Mouse (Mus musculus) liver, postnatal 0 days (tissue): ENCODE results near the gene Mydgf. TPM values are rescaled to one million over a fixed set of nuclear protein-coding genes. Genes with fewer than 3 reads are reported as not detected.

Experiments
- ATAC-seq: fragments of 200-750 bp; cut with Nextera tagmentation; 2 replicates; pipeline ENCODE4 v1.8.0; 2017; ENCODE audit warnings: mild to moderate bottlenecking, moderate library complexity
- DNase-seq: peaks from one replicate; pipeline ENCODE4 v3.0.0-alpha.2; 2016
- H3K27ac ChIP-seq: fragments of 300-500 bp; sonication (generic); 2 replicates; pipeline ENCODE4 v1.5.1; 2014; ENCODE audit warnings: antibody characterized with exemption, moderate library complexity, mild to moderate bottlenecking, low read depth
- H3K27me3 ChIP-seq: fragments of 300-500 bp; sonication (generic); 2 replicates; pipeline ENCODE4 v1.6.1; 2014; ENCODE audit warnings: low read length, control low read depth, mixed read lengths; ENCODE audit not compliant: insufficient read depth
- H3K36me3 ChIP-seq: fragments of 300-500 bp; sonication (generic); replicated peaks from 2 replicates; pipeline ENCODE4 v1.6.1; 2014; ENCODE audit warnings: mild to moderate bottlenecking, control low read depth, low read length, moderate library complexity, mixed read lengths; ENCODE audit not compliant: insufficient read depth
- H3K4me1 ChIP-seq: fragments of 300-500 bp; sonication (generic); 2 replicates; pipeline ENCODE4 v1.6.1; 2014; ENCODE audit warnings: antibody characterized with exemption, mild to moderate bottlenecking, control low read depth; ENCODE audit not compliant: insufficient read depth
- H3K4me2 ChIP-seq: fragments of 300-500 bp; sonication (generic); 2 replicates; pipeline ENCODE4 v1.6.1; 2014; ENCODE audit warnings: low read depth, mild to moderate bottlenecking, low read length, moderate library complexity, mixed read lengths
- H3K4me3 ChIP-seq: fragments of 300-500 bp; sonication (generic); 2 replicates; pipeline ENCODE4 v1.5.1; 2014; ENCODE audit warnings: low read depth, low read length
- H3K9ac ChIP-seq: fragments of 300-500 bp; sonication (generic); replicated peaks from 2 replicates; pipeline ENCODE4 v1.6.1; 2014; ENCODE audit warnings: mild to moderate bottlenecking, moderate library complexity
- H3K9me3 ChIP-seq: fragments of 300-500 bp; sonication (generic); 2 replicates; pipeline ENCODE4 v1.6.1; 2016; ENCODE audit warnings: mild to moderate bottlenecking, control low read depth, low read length, mixed read lengths
- CTCF ChIP-seq: sonication (generic); IDR thresholded peaks from 2 replicates; pipeline ENCODE4 v1.5.1; 2016; ENCODE audit warnings: antibody characterized with exemption, low read depth
- EP300 ChIP-seq: IDR thresholded peaks from 2 replicates; pipeline ENCODE4 v1.6.1; 2016; ENCODE audit warnings: antibody characterized with exemption, low read depth, mild to moderate bottlenecking
- WGBS: fragments of 180-500 bp; shearing (Covaris S2); extraction: QIAGEN DNeasy Blood & Tissue Kit; methylation state at CpG from one replicate; pipeline ENCODE4 v1.1.7; 2014; ENCODE audit not compliant: insufficient replicate concordance; 5-methylcytosine and 5-hydroxymethylcytosine counted together
- polyA plus RNA-seq: library from polyadenylated mRNA; unstranded; fragments of >200 nt; fragmentation: Nextera tagmentation; extraction: Ambion mirVana; gene quantifications from 2 replicates; pipeline ENCODE4 v1.2.1, GENCODE M21; 2015

Gene Mydgf
- polyA plus RNA-seq, 1 experiment from 2014 or later, result 49.8 TPM

GRCm38 (mm10) chr17:56146131-56146530 lies 37.6 kb downstream of the Mydgf start:
- no peak overlapping the region for H3K4me2 ChIP-seq
- no peak overlapping the region for H3K9ac ChIP-seq
- no peaks in the 10 kb centered on the region for H3K36me3 ChIP-seq
- H3K4me3 ChIP-seq, result no peak overlapping the region
- no peak for ATAC-seq
- no peak for DNase-seq
- H3K27ac ChIP-seq, result no peak overlapping the region
- 41% methylated on average over 9 of the region's 9 CpGs for WGBS
- peaks cover 62% of the 10 kb centered on the region for H3K27me3 ChIP-seq
- H3K9me3 ChIP-seq, result no peaks in the 10 kb centered on the region
- peaks cover 15% of the 10 kb centered on the region for H3K4me1 ChIP-seq
- TF ChIP-seq EP300, result no peak
- no peak for TF ChIP-seq CTCF

DNA sequence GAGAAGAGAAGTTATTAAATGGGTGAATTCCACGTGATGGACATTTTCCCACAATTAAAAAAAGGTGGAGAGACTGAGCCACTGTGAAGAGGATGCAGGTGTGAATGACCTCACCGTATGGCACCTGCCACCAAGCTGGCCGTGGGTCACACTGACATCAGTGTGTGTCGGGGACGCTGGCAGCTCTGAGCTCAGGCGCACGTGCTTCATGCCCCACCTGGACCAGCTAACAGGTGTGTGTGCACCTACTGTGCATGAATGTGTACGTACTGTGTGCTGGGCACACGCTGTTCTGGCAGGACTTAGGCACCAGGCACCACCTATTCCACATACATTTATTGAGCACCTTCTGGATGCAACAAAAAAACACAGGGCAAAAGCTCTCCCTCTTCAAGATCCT lies 39.2 kb downstream of the Mydgf start:
- Histone ChIP-seq H3K4me3 (no peak overlapping the region), H3K27me3 (peaks cover 70% of the 10 kb centered on the region), H3K9me3 (no peaks in the 10 kb centered on the region), H3K4me2 (no peak overlapping the region), H3K27ac (no peak overlapping the region), H3K4me1 (peaks cover 23% of the 10 kb centered on the region), H3K36me3 (no peaks in the 10 kb centered on the region), H3K9ac (no peak overlapping the region)
- no peak for DNase-seq
- no peak for TF ChIP-seq CTCF
- no peak for TF ChIP-seq EP300
- no peak for ATAC-seq
- 65% methylated on average over 9 of the region's 9 CpGs for WGBS

GRCm38 (mm10) chr17:56141702-56142605 lies 41.8 kb downstream of the Mydgf start:
- TF ChIP-seq CTCF, result no peak
- TF ChIP-seq EP300, result no peak
- 0 out of 2 replicates have a peak overlapping the region, but pooled peaks have one; percentile 10 for H3K4me3 ChIP-seq
- no peak for DNase-seq
- no peak for ATAC-seq
- WGBS, result 3% methylated on average over 41 of the region's 47 CpGs
- H3K9ac ChIP-seq, result no peak overlapping the region
- H3K36me3 ChIP-seq, result no peaks in the 10 kb centered on the region
- peaks cover 63% of the 10 kb centered on the region for H3K27me3 ChIP-seq
- H3K4me2 ChIP-seq, result peak overlapping the region; percentile 58
- no peak overlapping the region for H3K27ac ChIP-seq
- H3K9me3 ChIP-seq, result no peaks in the 10 kb centered on the region
- H3K4me1 ChIP-seq, result peaks cover 21% of the 10 kb centered on the region

DNA sequence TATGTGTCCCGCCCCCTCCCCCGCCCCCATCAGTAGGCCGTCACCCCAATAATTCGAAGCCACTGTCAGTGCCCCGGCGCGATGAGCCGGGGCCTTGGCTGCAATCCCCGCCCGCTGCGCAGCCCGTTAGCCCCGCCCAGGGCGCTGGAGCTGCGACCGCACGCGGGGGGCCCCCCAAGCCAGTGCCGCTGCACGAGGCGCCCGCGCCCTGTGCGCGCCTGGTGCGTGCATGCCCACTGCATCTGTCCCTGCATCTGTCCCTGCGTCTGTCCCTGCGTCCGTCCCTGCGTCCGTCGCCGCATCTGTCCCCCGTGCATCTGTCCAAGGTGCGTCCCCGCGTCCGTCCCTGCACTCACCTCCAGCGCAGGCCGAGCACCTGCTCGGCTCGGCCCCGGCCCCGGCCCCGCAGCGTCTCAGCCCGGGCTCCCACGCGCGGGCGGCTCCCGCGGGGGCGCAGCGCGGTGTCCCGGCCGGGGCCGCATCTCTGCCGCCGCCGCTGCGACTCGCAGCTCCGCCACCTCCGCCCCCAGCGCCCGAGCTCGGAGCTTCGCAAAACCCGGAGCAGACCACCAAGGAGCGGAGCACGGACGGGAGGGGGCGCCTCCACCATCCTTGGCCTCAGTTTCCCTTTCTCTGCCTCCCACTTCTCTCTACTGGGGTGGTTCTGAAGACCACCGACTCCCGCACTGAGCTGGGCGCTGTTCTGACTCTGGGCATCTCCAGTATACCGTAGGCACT lies 43.7 kb downstream of the Mydgf start, which contains the start of gene Sema6b:
Gene Sema6b, minus strand, starts transcription at position 486 of the 738 bp plus-strand sequence.
- Histone ChIP-seq H3K4me2 (peak within 1 kb of the TSS; percentile 88), H3K27me3 (peaks cover 58% of the 10 kb centered on the region), H3K27ac (no peak within 1 kb of the TSS), H3K4me1 (peaks cover 22% of the 10 kb centered on the region), H3K9ac (peak within 1 kb of the TSS; percentile 21; the same call in 1 of the 2 replicates), H3K36me3 (no peaks in the 10 kb centered on the region), H3K4me3 (peak within 1 kb of the TSS; percentile 49), H3K9me3 (no peaks in the 10 kb centered on the region)
- ATAC-seq (peak; percentile 40), DNase-seq (peak; percentile 60)
- TF ChIP-seq EP300 (no peak), CTCF (no peak)
- 2% methylated on average over 63 of the region's 79 CpGs for WGBS

GRCm38 (mm10) chr17:56139355-56139754 lies 44.4 kb downstream of the Mydgf start:
- peak overlapping the region; percentile 88 for H3K4me2 ChIP-seq
- ATAC-seq (no peak), DNase-seq (no peak)
- peak overlapping the region; percentile 49 for H3K4me3 ChIP-seq
- H3K4me1 ChIP-seq, result peaks cover 29% of the 10 kb centered on the region
- H3K9me3 ChIP-seq, result no peaks in the 10 kb centered on the region
- no peaks in the 10 kb centered on the region for H3K36me3 ChIP-seq
- peak overlapping the region; percentile 21; the same call in 1 of the 2 replicates for H3K9ac ChIP-seq
- TF ChIP-seq CTCF (no peak), EP300 (no peak)
- WGBS, result 14% methylated on average over 15 of the region's 21 CpGs
- H3K27ac ChIP-seq, result no peak overlapping the region
- peaks cover 58% of the 10 kb centered on the region for H3K27me3 ChIP-seq

DNA sequence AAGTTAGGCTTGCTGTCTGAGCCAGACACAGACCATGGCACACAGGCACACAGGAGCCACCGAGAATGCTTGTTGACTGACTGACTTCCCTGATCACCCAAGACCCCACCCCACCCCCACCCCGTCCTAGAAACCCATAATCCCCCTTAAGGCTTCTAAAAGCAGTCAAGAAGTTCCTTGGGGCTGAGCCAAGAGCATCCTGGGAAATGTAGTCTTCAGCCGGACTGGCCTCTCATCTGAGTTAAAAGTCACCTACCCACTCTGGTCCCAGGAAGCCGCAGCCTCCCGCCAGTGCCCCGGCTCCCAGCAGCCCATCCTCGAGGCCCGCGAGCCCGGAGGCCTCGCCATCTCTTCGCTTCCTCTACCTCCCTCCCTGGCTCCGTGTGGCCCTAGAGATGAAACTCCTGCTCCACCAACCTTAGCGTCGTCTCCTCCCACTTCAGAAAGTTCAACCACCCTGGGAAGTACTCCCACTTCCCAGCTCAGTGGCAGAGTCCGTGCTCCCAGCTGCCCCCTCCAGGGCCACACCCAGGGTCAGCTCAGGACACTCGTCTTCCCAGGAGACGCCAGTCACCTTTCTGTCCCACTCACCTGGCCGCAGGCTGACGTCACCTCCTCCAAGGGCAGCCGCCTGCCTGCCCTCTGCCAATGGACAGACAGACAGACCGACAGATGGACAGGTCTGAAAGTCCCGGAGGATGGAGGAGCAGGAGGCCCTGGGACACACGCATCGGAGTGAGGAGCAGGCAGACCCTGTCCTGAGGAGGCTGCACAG lies 45.7 kb downstream of the Mydgf start:
- whole genome bisulfite sequencing, result 41% methylated on average over 25 of the region's 25 CpGs
- H3K4me3 ChIP-seq, result no peak overlapping the region
- no peak overlapping the region for H3K27ac ChIP-seq
- no peak overlapping the region for H3K4me2 ChIP-seq
- DNase-seq, result no peak
- peaks cover 48% of the 10 kb centered on the region for H3K27me3 ChIP-seq
- peaks cover 42% of the 10 kb centered on the region for H3K4me1 ChIP-seq
- ATAC-seq, result no peak
- no peak overlapping the region for H3K9ac ChIP-seq
- TF ChIP-seq CTCF (no peak), EP300 (no peak)
- H3K36me3 ChIP-seq, result no peaks in the 10 kb centered on the region
- no peaks in the 10 kb centered on the region for H3K9me3 ChIP-seq
